Mouse (Mus musculus) midbrain, embryonic 11.5 days (tissue): ENCODE results near the gene Dnaaf1. TPM values are rescaled to one million over a fixed set of nuclear protein-coding genes. Genes with fewer than 3 reads are reported as not detected.

Experiments
- ATAC-seq: fragments of 200-750 bp; cut with Nextera tagmentation; 2 replicates; pipeline ENCODE4 v1.8.0; 2017; ENCODE audit warnings: moderate TSS enrichment, moderate library complexity; ENCODE audit not compliant: low FRiP score
- DNase-seq: peaks from one replicate; pipeline ENCODE4 v3.0.0; 2015; ENCODE audit warnings: low spot score; ENCODE audit errors: missing footprints
- H3K27ac ChIP-seq: fragments of 300-500 bp; sonication (generic); 2 replicates; pipeline ENCODE4 v1.5.1; 2014; ENCODE audit warnings: low read depth, low read length
- H3K27me3 ChIP-seq: fragments of 300-500 bp; sonication (generic); 2 replicates; pipeline ENCODE4 v1.6.1; 2014; ENCODE audit warnings: mild to moderate bottlenecking, low read length, moderate library complexity, mixed read lengths; ENCODE audit not compliant: control insufficient read depth, insufficient read depth
- H3K36me3 ChIP-seq: fragments of 300-500 bp; sonication (generic); 2 replicates; pipeline ENCODE4 v1.6.1; 2014; ENCODE audit warnings: mild to moderate bottlenecking, low read length, moderate library complexity, mixed read lengths; ENCODE audit not compliant: control insufficient read depth, insufficient read depth
- H3K4me1 ChIP-seq: fragments of 300-500 bp; sonication (generic); 2 replicates; pipeline ENCODE4 v1.6.1; 2014; ENCODE audit warnings: low read length; ENCODE audit not compliant: control insufficient read depth, insufficient read depth
- H3K4me2 ChIP-seq: fragments of 300-500 bp; sonication (generic); 2 replicates; pipeline ENCODE4 v1.6.1; 2014; ENCODE audit warnings: mild to moderate bottlenecking, moderate library complexity
- H3K4me3 ChIP-seq: fragments of 300-500 bp; sonication (generic); 2 replicates; pipeline ENCODE4 v1.5.1; 2014; ENCODE audit warnings: low read depth, low read length
- H3K9ac ChIP-seq: fragments of 300-500 bp; sonication (generic); 2 replicates; pipeline ENCODE4 v1.6.1; 2014; ENCODE audit warnings: low read length
- H3K9me3 ChIP-seq: fragments of 300-500 bp; sonication (generic); 2 replicates; pipeline ENCODE4 v1.6.1; 2016; ENCODE audit warnings: low read length; ENCODE audit not compliant: control insufficient read depth
- WGBS: fragments of 180-500 bp; shearing (Covaris S2); extraction: QIAGEN DNeasy Blood & Tissue Kit; methylation state at CpG from one replicate; pipeline ENCODE4 v1.1.7; 2014; 5-methylcytosine and 5-hydroxymethylcytosine counted together
- polyA plus RNA-seq: library from polyadenylated mRNA; unstranded; fragments of >200 nt; fragmentation: Nextera tagmentation; extraction: Ambion mirVana; gene quantifications from 2 replicates; pipeline ENCODE4 v1.2.1, GENCODE M21; 2014

Gene Dnaaf1
- 0.19 TPM in 1 of 2 replicates, not detected in the other for polyA plus RNA-seq

DNA sequence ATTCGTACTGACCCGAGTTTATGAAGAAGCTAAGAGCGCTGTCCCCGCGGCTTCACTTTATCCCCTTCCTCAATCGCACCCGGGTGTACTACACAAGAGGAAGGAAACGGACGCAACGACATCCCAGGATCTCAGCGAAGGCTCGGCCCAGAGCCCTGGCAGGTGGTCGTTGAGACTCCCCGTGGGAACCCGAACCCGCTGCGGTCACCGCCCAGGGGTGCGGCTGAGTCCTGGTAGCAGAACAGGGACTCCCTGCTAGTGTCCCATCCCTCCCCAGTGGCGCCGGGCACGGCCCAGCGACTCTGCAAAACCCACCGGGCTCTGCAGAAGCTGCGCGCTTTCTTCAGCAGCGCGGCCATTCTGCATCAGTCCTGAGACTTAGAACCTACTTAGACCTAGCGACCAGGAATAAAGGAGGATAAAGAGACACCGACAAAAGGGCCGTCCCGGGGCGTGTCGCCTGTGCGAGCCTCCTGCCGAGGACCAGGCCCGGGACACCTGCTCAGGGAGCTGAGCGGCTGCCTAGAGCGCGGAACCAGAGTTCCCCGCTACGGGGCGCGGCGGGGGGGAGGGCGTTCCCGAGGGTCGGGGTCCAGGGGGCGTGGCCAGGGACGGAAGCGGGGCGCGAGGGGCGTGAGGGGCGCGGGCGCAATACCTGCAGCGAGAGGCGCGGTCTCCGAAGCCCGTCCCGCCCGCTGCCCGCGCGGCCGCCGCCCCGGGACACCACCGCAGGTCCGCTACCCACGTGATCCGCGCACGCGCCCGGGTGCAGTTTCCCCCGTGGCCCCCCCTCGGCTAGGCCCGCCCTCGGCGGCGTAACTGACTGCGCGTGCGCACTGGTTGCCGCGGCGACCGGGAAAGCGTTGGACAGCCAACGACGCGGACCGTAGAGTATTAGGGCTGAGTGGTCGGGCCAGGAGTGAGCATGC is at the start of gene Dnaaf1, which contains the start of gene Hsdl1:
Gene Dnaaf1 (plus strand): TSS at position 799 of the 929 bp plus-strand sequence.
Gene Hsdl1 (minus strand): TSS at position 747 of the 929 bp plus-strand sequence.
- Histone ChIP-seq H3K27me3 (peaks cover 7% of the 10 kb centered on the region; the same call in 1 of the 2 replicates), H3K4me3 (peak within 1 kb of the TSS; percentile 91)
- WGBS: under 1% methylated on average over 92 of the region's 97 CpGs

DNA sequence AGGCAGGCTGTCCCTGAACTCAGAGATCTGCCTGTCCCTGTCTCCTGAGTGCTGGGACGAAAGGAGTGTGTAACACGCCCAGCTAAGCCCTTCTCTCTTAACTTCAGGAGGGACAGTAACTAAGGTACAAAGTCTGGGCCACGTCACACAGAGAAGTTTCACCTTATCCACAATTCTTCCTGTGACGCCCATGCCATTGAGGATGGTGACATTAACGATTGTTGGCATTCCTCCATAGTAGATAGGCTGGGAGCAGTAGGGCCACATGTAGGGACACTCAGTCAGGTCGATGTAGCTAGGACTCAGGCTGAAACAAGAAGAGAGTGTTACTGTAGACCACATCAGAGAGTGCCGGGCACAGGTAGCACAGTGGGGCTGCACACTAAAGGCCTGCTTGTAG is 46.3 kb upstream of the Dnaaf1 start:
- Histone ChIP-seq H3K27me3 (no peaks in the 10 kb centered on the region), H3K4me2 (no peak overlapping the region), H3K4me3 (no peak overlapping the region), H3K36me3 (peaks cover 30% of the 10 kb centered on the region), H3K9me3 (no peaks in the 10 kb centered on the region), H3K27ac (no peak overlapping the region), H3K4me1 (no peaks in the 10 kb centered on the region; the same call in none of the 2 replicates), H3K9ac (no peak overlapping the region)
- 92% methylated on average over 7 of the region's 7 CpGs for whole genome bisulfite sequencing
- DNase-seq (no peak), ATAC-seq (no peak)

More for the DNA sequence above, at the start of gene Dnaaf1, which contains the start of gene Hsdl1:
- Histone ChIP-seq H3K27ac (no peak within 1 kb of the TSS), H3K4me1 (peaks cover 11% of the 10 kb centered on the region), H3K4me2 (peak within 1 kb of the TSS; percentile 80), H3K36me3 (no peaks in the 10 kb centered on the region), H3K9ac (peak within 1 kb of the TSS; percentile 90), H3K9me3 (no peaks in the 10 kb centered on the region)
- DNase-seq (peak; percentile 99), ATAC-seq (peak; percentile 93)

DNA sequence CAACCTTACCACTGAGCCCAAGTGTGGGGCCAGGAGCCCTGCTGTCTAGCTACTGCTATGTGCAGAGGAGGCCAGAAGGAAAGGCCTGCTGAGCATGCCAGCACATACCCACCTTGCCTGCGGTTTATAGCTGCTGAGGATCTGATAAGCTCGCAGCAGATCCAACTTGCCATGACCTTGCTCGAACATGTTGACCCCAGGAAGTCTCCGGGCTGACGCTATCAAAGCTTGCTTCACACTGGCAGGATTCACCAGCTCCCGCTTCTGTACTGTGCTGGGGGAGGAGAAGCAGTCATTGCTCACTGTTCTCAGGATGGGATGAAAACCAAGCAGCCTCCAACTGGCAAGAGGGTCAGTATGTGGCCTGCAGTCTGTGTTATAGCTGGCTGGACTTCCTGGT is 44.1 kb upstream of the Dnaaf1 start:
- ATAC-seq: no peak
- Histone ChIP-seq H3K4me2 (no peak overlapping the region), H3K9me3 (no peaks in the 10 kb centered on the region), H3K27me3 (no peaks in the 10 kb centered on the region), H3K4me3 (no peak overlapping the region), H3K36me3 (peaks cover 26% of the 10 kb centered on the region), H3K27ac (no peak overlapping the region), H3K9ac (no peak overlapping the region), H3K4me1 (peaks cover 4% of the 10 kb centered on the region)
- DNase-seq: no peak
- 83% methylated on average over 6 of the region's 6 CpGs for WGBS

DNA sequence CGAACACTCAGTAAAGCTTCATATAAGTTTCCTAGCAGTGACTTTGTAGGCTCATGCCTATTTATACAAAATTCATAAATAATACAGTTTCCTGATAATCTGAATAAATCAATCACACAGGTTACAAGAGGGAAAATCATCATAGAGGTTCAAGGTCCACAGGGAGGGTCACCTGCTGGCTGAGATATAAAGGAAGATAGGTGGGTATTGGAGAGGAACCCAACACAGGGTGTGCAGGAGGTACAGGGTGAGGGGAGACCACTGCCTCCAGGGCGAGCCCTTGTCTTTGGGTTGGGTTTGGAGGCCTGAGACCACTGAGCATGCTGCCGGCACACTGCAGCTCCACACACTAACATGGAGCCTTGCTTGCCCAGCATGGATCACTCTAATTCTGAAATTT is 43.6 kb upstream of the Dnaaf1 start:
- 90% methylated on average over 3 of the region's 3 CpGs for WGBS
- Histone ChIP-seq H3K9me3 (no peaks in the 10 kb centered on the region), H3K36me3 (peaks cover 26% of the 10 kb centered on the region), H3K27me3 (no peaks in the 10 kb centered on the region), H3K4me1 (peaks cover 4% of the 10 kb centered on the region), H3K27ac (no peak overlapping the region), H3K9ac (no peak overlapping the region), H3K4me2 (no peak overlapping the region), H3K4me3 (no peak overlapping the region)
- DNase-seq (no peak), ATAC-seq (no peak)

DNA sequence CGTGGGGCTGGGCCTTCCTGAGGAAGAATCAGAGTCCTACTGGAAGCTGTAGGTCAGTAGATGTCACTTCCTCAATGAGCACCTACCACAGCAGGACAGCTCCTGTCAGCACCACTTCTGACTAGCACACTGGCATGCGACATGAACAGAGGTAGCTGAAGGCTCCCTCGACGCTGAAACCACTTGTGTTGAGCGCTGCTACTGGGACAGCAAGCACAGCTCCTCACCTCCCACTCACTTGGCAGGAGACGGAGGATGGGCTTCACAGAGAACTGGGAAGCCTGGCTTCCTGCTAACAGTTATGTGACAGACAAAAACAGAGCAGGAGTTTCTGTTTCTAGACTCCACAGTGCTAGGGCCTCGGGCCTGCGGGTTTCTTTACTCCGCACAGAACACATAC is 43.1 kb upstream of the Dnaaf1 start:
- ATAC-seq (no peak), DNase-seq (no peak)
- H3K27me3 ChIP-seq: no peaks in the 10 kb centered on the region
- H3K36me3 ChIP-seq: peaks cover 26% of the 10 kb centered on the region
- peaks cover 4% of the 10 kb centered on the region for H3K4me1 ChIP-seq
- H3K4me2 ChIP-seq: no peak overlapping the region
- H3K9ac ChIP-seq: no peak overlapping the region
- H3K4me3 ChIP-seq: no peak overlapping the region
- whole genome bisulfite sequencing: 94% methylated on average over 9 of the region's 9 CpGs
- no peaks in the 10 kb centered on the region for H3K9me3 ChIP-seq
- no peak overlapping the region for H3K27ac ChIP-seq

DNA sequence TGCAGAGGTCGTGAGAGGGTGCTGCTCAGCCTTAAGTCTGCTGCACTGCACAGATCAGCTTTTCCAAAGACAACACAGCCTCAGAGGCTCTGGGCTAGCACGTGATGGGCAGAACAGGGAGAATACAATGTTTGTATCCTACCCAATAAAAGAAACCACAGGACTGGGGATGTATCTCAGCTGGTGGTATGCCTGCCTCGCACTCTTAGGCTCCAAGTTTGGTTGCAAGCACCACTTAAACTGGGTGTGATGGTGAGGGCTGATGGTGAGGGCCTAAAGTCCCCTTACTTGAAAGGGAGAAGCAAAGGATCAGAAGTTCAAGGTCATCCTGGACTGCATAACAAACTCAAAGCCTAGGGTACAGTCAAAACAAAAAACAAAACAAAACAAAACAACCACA is 30.4 kb upstream of the Dnaaf1 start:
- no peaks in the 10 kb centered on the region for H3K4me1 ChIP-seq
- no peak overlapping the region for H3K4me2 ChIP-seq
- DNase-seq (no peak), ATAC-seq (no peak)
- H3K4me3 ChIP-seq: no peak overlapping the region
- 86% methylated on average over 3 of the region's 3 CpGs for WGBS
- no peaks in the 10 kb centered on the region for H3K9me3 ChIP-seq
- peaks cover 16% of the 10 kb centered on the region; the same call in 1 of the 2 replicates for H3K36me3 ChIP-seq
- no peaks in the 10 kb centered on the region for H3K27me3 ChIP-seq
- H3K9ac ChIP-seq: no peak overlapping the region
- no peak overlapping the region for H3K27ac ChIP-seq

DNA sequence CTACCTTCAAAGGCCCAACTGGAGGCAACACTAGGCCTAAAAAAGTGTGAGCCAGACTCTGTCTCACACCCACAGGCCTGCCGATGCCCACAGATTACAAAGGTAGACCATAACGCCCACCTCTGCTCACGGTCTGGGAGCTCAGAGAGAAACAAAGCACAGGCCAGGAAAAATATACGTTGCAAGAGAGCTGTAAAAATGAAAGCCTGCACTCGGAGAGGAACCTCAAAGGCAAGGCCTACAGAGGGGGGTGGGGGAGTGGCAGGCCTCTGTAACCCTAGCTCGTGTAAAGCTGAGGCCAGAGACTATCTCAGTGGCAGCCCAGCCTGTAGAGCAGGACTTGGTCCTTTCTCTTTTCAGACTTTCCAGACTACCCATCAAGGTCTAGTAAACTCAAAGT is 29.9 kb upstream of the Dnaaf1 start:
- ATAC-seq: no peak
- H3K9ac ChIP-seq: no peak overlapping the region
- no peak for DNase-seq
- no peaks in the 10 kb centered on the region for H3K9me3 ChIP-seq
- WGBS: 84% methylated on average over 6 of the region's 6 CpGs
- H3K27ac ChIP-seq: no peak overlapping the region
- H3K4me2 ChIP-seq: no peak overlapping the region
- H3K36me3 ChIP-seq: peaks cover 14% of the 10 kb centered on the region; the same call in 1 of the 2 replicates
- no peaks in the 10 kb centered on the region for H3K27me3 ChIP-seq
- no peaks in the 10 kb centered on the region for H3K4me1 ChIP-seq
- no peak overlapping the region for H3K4me3 ChIP-seq

DNA sequence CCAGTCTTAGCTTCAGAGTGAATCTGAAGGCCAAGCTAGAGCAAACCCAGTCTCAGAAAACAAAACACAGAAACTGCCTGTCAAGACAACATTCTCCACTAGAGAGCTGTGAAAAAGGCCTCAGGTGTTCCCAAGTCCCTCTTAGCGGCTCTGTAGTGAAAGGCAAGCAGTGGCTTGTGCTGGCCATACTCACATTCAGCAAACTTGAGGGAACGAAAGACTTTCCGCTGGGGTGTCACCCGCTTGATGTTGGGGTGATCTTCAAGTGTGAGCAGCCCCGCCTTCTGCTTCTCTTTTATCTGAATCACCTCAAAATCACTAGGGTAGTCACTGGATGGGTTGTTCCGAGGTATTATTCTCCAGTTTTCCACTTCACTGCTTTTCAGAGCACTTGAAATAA is 29.2 kb upstream of the Dnaaf1 start:
- H3K9me3 ChIP-seq: no peaks in the 10 kb centered on the region
- no peak overlapping the region for H3K4me3 ChIP-seq
- DNase-seq (no peak), ATAC-seq (no peak)
- no peak overlapping the region for H3K9ac ChIP-seq
- H3K27me3 ChIP-seq: no peaks in the 10 kb centered on the region
- H3K4me1 ChIP-seq: no peaks in the 10 kb centered on the region
- H3K36me3 ChIP-seq: peaks cover 12% of the 10 kb centered on the region; the same call in 1 of the 2 replicates
- no peak overlapping the region for H3K27ac ChIP-seq
- 95% methylated on average over 6 of the region's 6 CpGs for WGBS
- no peak overlapping the region for H3K4me2 ChIP-seq

DNA sequence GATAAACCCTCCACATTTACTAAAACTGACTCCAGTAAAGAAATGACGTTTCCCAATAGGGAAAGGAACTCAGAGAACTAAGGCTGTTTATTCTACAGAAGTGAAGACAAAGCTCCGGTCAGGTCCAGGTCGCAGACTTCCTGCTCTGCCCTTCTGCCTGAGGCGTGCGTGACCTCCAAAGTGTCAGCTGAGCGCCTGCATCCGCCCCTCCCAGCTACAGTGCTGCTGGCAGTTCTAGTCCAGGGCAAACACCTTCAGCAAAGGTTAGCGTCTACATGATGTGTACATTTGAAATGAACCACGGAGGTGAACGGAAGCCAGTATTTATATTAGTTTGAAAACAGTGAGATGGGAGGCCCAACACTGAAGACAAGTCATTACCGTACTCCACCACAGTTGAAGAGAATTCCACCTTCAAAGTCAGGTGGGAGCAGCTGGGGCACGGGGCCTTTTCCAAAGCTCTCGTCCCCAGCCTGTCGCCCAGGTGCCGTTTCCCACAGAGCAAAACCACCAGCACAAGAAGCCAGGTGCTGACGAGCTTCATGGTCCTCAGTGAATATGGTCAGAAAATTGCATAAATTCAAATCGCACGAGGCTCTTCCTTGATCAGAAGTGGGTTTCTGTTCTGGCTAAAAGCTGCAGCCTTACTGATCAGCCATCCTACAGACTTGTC is 27.9 kb upstream of the Dnaaf1 start:
- ATAC-seq: no peak
- H3K36me3 ChIP-seq: peaks cover 6% of the 10 kb centered on the region; the same call in 1 of the 2 replicates
- DNase-seq: no peak
- no peaks in the 10 kb centered on the region for H3K27me3 ChIP-seq
- no peak overlapping the region for H3K27ac ChIP-seq
- H3K9ac ChIP-seq: no peak overlapping the region
- no peaks in the 10 kb centered on the region for H3K9me3 ChIP-seq
- no peak overlapping the region for H3K4me3 ChIP-seq
- no peaks in the 10 kb centered on the region for H3K4me1 ChIP-seq
- no peak overlapping the region for H3K4me2 ChIP-seq
- WGBS: 89% methylated on average over 18 of the region's 18 CpGs
